Mouse (Mus musculus) CH12.LX (cell line): ENCODE measurements around the gene Il27ra. TPM values are rescaled to one million over a fixed set of nuclear protein-coding genes. Genes with fewer than 3 reads are reported as not detected.

Source experiments
- DNase-seq: peaks from one replicate; pipeline ENCODE4 v3.0.0-alpha.2; 2013; ENCODE audit errors: extremely low read depth
- H3K27ac ChIP-seq: 2 replicates; pipeline ENCODE4 v1.5.1; 2012; ENCODE audit warnings: low read depth, mild to moderate bottlenecking, control low read depth, moderate library complexity; ENCODE audit not compliant: insufficient read depth
- H3K27me3 ChIP-seq: replicated peaks from 2 replicates; pipeline ENCODE3; 2012; ENCODE audit warnings: inconsistent platforms
- H3K36me3 ChIP-seq, 2 experiments: replicated peaks in 1 of 2; 2 replicates each; pipeline versions ENCODE3 to v1.6.1; 2012; ENCODE audit warnings: inconsistent platforms in 1 of 2, low read length in 1 of 2, mild to moderate bottlenecking in 1 of 2, mixed read lengths in 1 of 2, moderate library complexity in 1 of 2; ENCODE audit not compliant: control insufficient read depth in 1 of 2, insufficient read depth in 1 of 2
- H3K4me1 ChIP-seq, 2 experiments: 2 replicates each; pipeline ENCODE4 v1.6.1; 2012; ENCODE audit warnings: inconsistent platforms in 1 of 2, moderate library complexity in 1 of 2; ENCODE audit not compliant: insufficient read depth in 2 of 2, control insufficient read depth in 1 of 2
- H3K4me2 ChIP-seq: 2 replicates; pipeline ENCODE4 v1.6.1; 2012; ENCODE audit warnings: low read depth, mild to moderate bottlenecking, control low read depth; ENCODE audit not compliant: poor library complexity, insufficient read depth, severe bottlenecking
- H3K4me3 ChIP-seq, 3 experiments: fragments of 150-350 bp in 1 of 3; sonication (generic) in 1 of 3; replicated peaks in 1 of 3; 2 replicates each; pipeline versions ENCODE3 to v1.5.1; 2011 to 2012; ENCODE audit warnings: low read depth in 2 of 3, low read length in 2 of 3, mild to moderate bottlenecking in 2 of 3, moderate library complexity in 2 of 3, control low read depth in 1 of 3, improper control_type of control experiment in 1 of 3, inconsistent platforms in 1 of 3, mixed read lengths in 1 of 3; ENCODE audit not compliant: poor library complexity in 1 of 3
- H3K79me2 ChIP-seq: replicated peaks from 2 replicates; pipeline ENCODE4 v1.6.1; 2012; ENCODE audit warnings: mild to moderate bottlenecking, moderate library complexity; ENCODE audit not compliant: control insufficient read depth, poor library complexity, insufficient read depth, severe bottlenecking; ENCODE audit errors: extremely low read depth
- H3K9ac ChIP-seq: 2 replicates; pipeline ENCODE4 v1.6.1; 2012; ENCODE audit warnings: low read depth, mild to moderate bottlenecking, control low read depth, moderate library complexity; ENCODE audit not compliant: insufficient read depth
- H3K9me3 ChIP-seq: replicated peaks from 2 replicates; pipeline ENCODE3; 2012; ENCODE audit warnings: low read length, inconsistent platforms, mixed read lengths
- BHLHE40 ChIP-seq: IDR thresholded peaks from 2 replicates; pipeline ENCODE4 v1.6.1; 2011; ENCODE audit warnings: mild to moderate bottlenecking, low read depth, low read length, improper control_type of control experiment
- CTCF ChIP-seq, 2 experiments: IDR thresholded peaks in 1 of 2; conservative IDR thresholded peaks in 1 of 2; 2 replicates each; pipeline ENCODE4 v1.5.1; 2011 to 2012; ENCODE audit warnings: low read depth in 2 of 2, low read length in 2 of 2, improper control_type of control experiment in 1 of 2, inconsistent platforms in 1 of 2, mild to moderate bottlenecking in 1 of 2, moderate library complexity in 1 of 2
- E2F4 ChIP-seq: IDR thresholded peaks from 2 replicates; pipeline ENCODE4 v1.6.1; 2011; ENCODE audit warnings: low read depth, low read length, improper control_type of control experiment; ENCODE audit not compliant: insufficient replicate concordance
- ELF1 ChIP-seq: IDR thresholded peaks from 2 replicates; pipeline ENCODE4 v1.6.1; 2014; ENCODE audit warnings: low read depth, mild to moderate bottlenecking, inconsistent platforms, low read length, improper control_type of control experiment
- EP300 ChIP-seq: IDR thresholded peaks from 2 replicates; pipeline ENCODE4 v1.6.1; 2011; ENCODE audit warnings: low read length, improper control_type of control experiment
- ETS1 ChIP-seq: conservative IDR thresholded peaks from 2 replicates; pipeline ENCODE4 v1.6.1; 2012; ENCODE audit warnings: low read depth, mild to moderate bottlenecking, inconsistent platforms, low read length, improper control_type of control experiment, moderate library complexity
- GABPA ChIP-seq: IDR thresholded peaks from 2 replicates; pipeline ENCODE4 v1.6.1; 2012; ENCODE audit warnings: low read depth, low read length, improper control_type of control experiment, inconsistent platforms; ENCODE audit not compliant: insufficient replicate concordance
- HCFC1 ChIP-seq: IDR thresholded peaks from 2 replicates; pipeline ENCODE4 v1.6.1; 2012; ENCODE audit warnings: low read depth, mild to moderate bottlenecking, inconsistent platforms, low read length, improper control_type of control experiment
- JUND ChIP-seq: conservative IDR thresholded peaks from 2 replicates; pipeline ENCODE4 v1.6.1; 2011; ENCODE audit warnings: low read depth, low read length, improper control_type of control experiment
- MAFK ChIP-seq: IDR thresholded peaks from 2 replicates; pipeline ENCODE4 v1.6.1; 2011; ENCODE audit warnings: low read length, improper control_type of control experiment; ENCODE audit not compliant: insufficient replicate concordance
- MAX ChIP-seq: IDR thresholded peaks from 2 replicates; pipeline ENCODE4 v1.6.1; 2011; ENCODE audit warnings: low read length, improper control_type of control experiment
- MEF2A ChIP-seq: IDR thresholded peaks from 2 replicates; pipeline ENCODE4 v1.6.1; 2014; ENCODE audit warnings: low read depth, mild to moderate bottlenecking, inconsistent platforms, low read length, improper control_type of control experiment, borderline replicate concordance
- MXI1 ChIP-seq: IDR thresholded peaks from 2 replicates; pipeline ENCODE4 v1.6.1; 2011; ENCODE audit warnings: mild to moderate bottlenecking, low read depth, low read length, improper control_type of control experiment
- MYC ChIP-seq: IDR thresholded peaks from 2 replicates; pipeline ENCODE4 v1.6.1; 2011; ENCODE audit warnings: low read depth, mild to moderate bottlenecking, improper control_type of control experiment, low read length
- NELFE ChIP-seq: IDR thresholded peaks from 2 replicates; pipeline ENCODE4 v1.6.1; 2011; ENCODE audit warnings: low read depth, low read length, improper control_type of control experiment
- NRF1 ChIP-seq: IDR thresholded peaks from 2 replicates; pipeline ENCODE4 v1.6.1; 2014; ENCODE audit warnings: low read depth, mild to moderate bottlenecking, inconsistent platforms, low read length, improper control_type of control experiment, moderate library complexity
- PAX5 ChIP-seq: IDR thresholded peaks from 2 replicates; pipeline ENCODE4 v1.6.1; 2012; ENCODE audit warnings: low read length, inconsistent platforms, mixed read lengths
- POLR2A ChIP-seq: IDR thresholded peaks from 2 replicates; pipeline ENCODE4 v1.6.1; 2011; ENCODE audit warnings: low read depth, mild to moderate bottlenecking, improper control_type of control experiment, low read length
- RAD21 ChIP-seq: IDR thresholded peaks from 2 replicates; pipeline ENCODE4 v1.6.1; 2011; ENCODE audit warnings: low read depth, mild to moderate bottlenecking, low read length, improper control_type of control experiment, moderate library complexity
- RCOR1 ChIP-seq: conservative IDR thresholded peaks from 2 replicates; pipeline ENCODE4 v1.6.1; 2012; ENCODE audit warnings: low read depth, mild to moderate bottlenecking, inconsistent platforms, low read length, improper control_type of control experiment
- TCF12 ChIP-seq: IDR thresholded peaks from 2 replicates; pipeline ENCODE4 v1.6.1; 2014; ENCODE audit warnings: low read depth, mild to moderate bottlenecking, inconsistent platforms, low read length, improper control_type of control experiment
- USF1 ChIP-seq: IDR thresholded peaks from 2 replicates; pipeline ENCODE4 v1.6.1; 2014; ENCODE audit warnings: low read depth, mild to moderate bottlenecking, inconsistent platforms, low read length, improper control_type of control experiment
- ZC3H11A ChIP-seq: IDR thresholded peaks from 2 replicates; pipeline ENCODE4 v1.6.1; 2012; ENCODE audit warnings: low read depth, mild to moderate bottlenecking, inconsistent platforms, low read length, improper control_type of control experiment
- ZKSCAN1 ChIP-seq: IDR thresholded peaks from 2 replicates; pipeline ENCODE4 v1.6.1; 2012; ENCODE audit warnings: low read depth, inconsistent platforms, low read length, improper control_type of control experiment, borderline replicate concordance
- ZMIZ1 ChIP-seq: IDR thresholded peaks from 2 replicates; pipeline ENCODE4 v1.6.1; 2012; ENCODE audit warnings: low read depth, mild to moderate bottlenecking, inconsistent platforms, low read length, improper control_type of control experiment
- ZNF384 ChIP-seq: IDR thresholded peaks from 2 replicates; pipeline ENCODE4 v1.6.1; 2012; ENCODE audit warnings: low read depth, low read length, improper control_type of control experiment, inconsistent platforms
- dilution Hi-C: fragments of 300-500 bp; cut with MboI; formaldehyde crosslinking; loops from 2 replicates; pipeline ENCODE4 v1.14.3; 2020; ENCODE audit warnings: low sequenced_read_pairs; ENCODE audit not compliant: extremely low pct_unique_long_range_greater_than_20kb, extremely low pct_ligation_motif_present
- in situ Hi-C: fragments of 300-500 bp; cut with MboI; formaldehyde crosslinking; loops from 3 replicates; pipeline ENCODE4 v1.14.3; 2019; ENCODE audit warnings: low sequenced_read_pairs, low pct_ligation_motif_present, low pct_unique_long_range_greater_than_20kb, mixed read lengths
- polyA plus RNA-seq: library from polyadenylated mRNA; unstranded; fragments of >175 nt; gene quantifications from 2 replicates; pipeline ENCODE4 v1.2.1, GENCODE M21; 2012; ENCODE audit warnings: low read depth; ENCODE audit not compliant: insufficient read length
- total RNA-seq, 2 experiments: library from RNA; depleted of rRNA; stranded (reverse); fragments of 300-350 nt in 1 of 2; fragments of >200 nt in 1 of 2; gene quantifications; 2 replicates each; pipeline ENCODE4 v1.2.3; 2012 to 2014

Gene Il27ra
- total and polyA plus RNA-seq, 3 experiments = 1.4 to 2.4 (median 2.3) TPM

DNA sequence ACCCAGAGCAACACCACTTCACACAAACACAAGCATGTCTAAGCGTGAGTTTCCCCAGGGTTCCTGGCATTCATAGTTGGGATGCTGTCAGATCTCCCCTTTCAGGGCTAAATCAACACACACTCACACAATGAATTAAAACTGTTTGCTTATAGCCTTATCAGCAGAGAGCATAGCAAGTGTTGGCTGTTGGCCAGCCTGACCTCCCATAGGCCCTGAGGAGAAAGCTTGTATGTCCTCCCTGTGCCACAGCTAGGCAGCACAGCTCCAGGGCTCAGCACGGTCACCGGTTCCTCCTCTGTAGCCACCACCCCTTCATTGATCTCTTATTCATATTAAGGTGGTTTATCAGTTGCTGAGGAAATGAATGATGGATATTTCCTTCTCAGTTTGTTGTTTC lies 10.4 kb upstream of the Il27ra start:
- H3K4me1 ChIP-seq = no peaks in the 10 kb centered on the region
- no peak overlapping the region for H3K9ac ChIP-seq
- no peaks in the 10 kb centered on the region for H3K79me2 ChIP-seq
- no peak overlapping the region for H3K4me2 ChIP-seq
- no peaks in the 10 kb centered on the region for H3K36me3 ChIP-seq
- TF ChIP-seq TCF12 = no peak
- no peak for TF ChIP-seq ZKSCAN1
- no peak for TF ChIP-seq ZC3H11A
- no peak for TF ChIP-seq MEF2A
- TF ChIP-seq HCFC1 = no peak
- TF ChIP-seq CTCF (conservative IDR thresholded peaks at IDR 0.05 in 1 of 2, IDR thresholded peaks at IDR 0.05 in 1 of 2; ENCODE audit: low read depth in 2 of 2, low read length in 2 of 2) = no peak
- TF ChIP-seq E2F4 = no peak
- TF ChIP-seq MAFK = no peak
- TF ChIP-seq ZMIZ1 = no peak
- no peak for TF ChIP-seq MAX
- TF ChIP-seq RCOR1 = no peak
- TF ChIP-seq NELFE = no peak
- TF ChIP-seq GABPA = no peak
- no peak for TF ChIP-seq PAX5
- TF ChIP-seq NRF1 = no peak
- TF ChIP-seq EP300 = no peak
- TF ChIP-seq ELF1 = no peak
- no peak for TF ChIP-seq POLR2A
- no peak for TF ChIP-seq RAD21
- no peak for TF ChIP-seq MXI1
- no peak overlapping the region for H3K4me3 ChIP-seq
- H3K27ac ChIP-seq = no peak overlapping the region
- H3K9me3 ChIP-seq = peaks cover 4% of the 10 kb centered on the region
- no peak for DNase-seq
- dilution Hi-C loops (no loop called here), in situ Hi-C loops (loop anchor here (10.0 kb wide), 1 partner anchor 52 kb away; the partner anchor contains the start of gene Dcaf15)
- peaks cover 11% of the 10 kb centered on the region for H3K27me3 ChIP-seq

DNA sequence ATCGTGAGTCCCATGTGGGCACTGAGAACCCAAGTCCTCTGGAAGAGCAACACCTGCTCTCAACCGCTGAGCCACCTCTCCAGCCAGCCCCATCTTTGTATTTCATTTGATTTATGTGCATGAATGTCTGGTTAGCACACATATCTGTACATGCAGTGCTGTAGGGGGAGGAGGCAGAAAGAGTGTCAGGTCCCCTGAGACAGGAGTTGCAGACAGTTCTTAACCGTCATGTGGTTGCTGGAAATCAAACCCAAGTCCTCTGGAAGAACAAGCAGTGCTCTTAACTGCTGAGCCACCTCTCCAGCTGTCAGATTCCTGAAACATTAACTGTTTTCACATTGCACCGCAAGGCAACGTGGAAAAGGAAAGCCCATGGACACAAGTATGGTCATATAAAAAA lies 5.8 kb upstream of the Il27ra start:
- Histone ChIP-seq H3K9me3 (peaks cover 5% of the 10 kb centered on the region), H3K4me2 (no peak overlapping the region), H3K4me3 (no peak overlapping the region), H3K79me2 (no peaks in the 10 kb centered on the region), H3K36me3 (no peaks in the 10 kb centered on the region), H3K27ac (no peak overlapping the region), H3K27me3 (peaks cover 18% of the 10 kb centered on the region), H3K4me1 (no peaks in the 10 kb centered on the region), H3K9ac (no peak overlapping the region)
- in situ Hi-C loops = loop anchor here (25.0 kb wide), 1 partner anchor 289 kb away; no protein-coding TSS in a partner anchor
- TF ChIP-seq ZNF384 = no peak
- TF ChIP-seq BHLHE40 = no peak
- no peak for TF ChIP-seq TCF12
- no peak for TF ChIP-seq JUND
- TF ChIP-seq USF1 = no peak
- TF ChIP-seq NELFE = no peak
- TF ChIP-seq MYC = no peak
- no peak for TF ChIP-seq ETS1
- no peak for DNase-seq
- dilution Hi-C loops = no loop called here
